Mouse (Mus musculus) megakaryocyte, embryonic 14.5 days (primary cell): ENCODE results near the gene Src.

Experiments
- FLI1 ChIP-seq: IDR thresholded peaks from 2 replicates; pipeline ENCODE4 v1.6.1; 2012; ENCODE audit warnings: low read length, inconsistent platforms, mixed read lengths
- GATA1 ChIP-seq: IDR thresholded peaks from 3 replicates; pipeline ENCODE4 v1.6.1; 2012; ENCODE audit warnings: mixed read lengths, low read length, inconsistent platforms, borderline replicate concordance

- TF ChIP-seq GATA1 (no peak), FLI1 (no peak)
Measured at GRCm38 (mm10) chr2:157500364-157500763, 82.1 kb downstream of the Src start.
